Mouse (Mus musculus) embryonic facial prominence, embryonic 15.5 days (tissue): ENCODE measurements around the gene Cst9. TPM values are rescaled to one million over a fixed set of nuclear protein-coding genes. Genes with fewer than 3 reads are reported as not detected.

ENCODE experiments used
- ATAC-seq: fragments of 200-750 bp; cut with Nextera tagmentation; 2 replicates; pipeline ENCODE4 v1.8.0; 2017; ENCODE audit warnings: low read depth, moderate TSS enrichment; ENCODE audit not compliant: insufficient number of reproducible peaks, low FRiP score, low TSS enrichment
- H3K27ac ChIP-seq: fragments of 300-500 bp; sonication (generic); replicated peaks from 2 replicates; pipeline ENCODE4 v1.5.1; 2015; ENCODE audit warnings: mild to moderate bottlenecking, inconsistent platforms
- H3K27me3 ChIP-seq: fragments of 300-500 bp; sonication (generic); 2 replicates; pipeline ENCODE4 v1.6.1; 2015; ENCODE audit warnings: inconsistent platforms
- H3K36me3 ChIP-seq: fragments of 300-500 bp; sonication (generic); 2 replicates; pipeline ENCODE4 v1.6.1; 2015; ENCODE audit warnings: mild to moderate bottlenecking, inconsistent platforms
- H3K4me1 ChIP-seq: fragments of 300-500 bp; sonication (generic); 2 replicates; pipeline ENCODE4 v1.6.1; 2015; ENCODE audit warnings: inconsistent platforms
- H3K4me2 ChIP-seq: fragments of 300-500 bp; sonication (generic); replicated peaks from 2 replicates; pipeline ENCODE4 v1.6.1; 2015; ENCODE audit warnings: mild to moderate bottlenecking, inconsistent platforms
- H3K4me3 ChIP-seq: fragments of 300-500 bp; sonication (generic); replicated peaks from 2 replicates; pipeline ENCODE4 v1.5.1; 2015; ENCODE audit warnings: mild to moderate bottlenecking, inconsistent platforms
- H3K9ac ChIP-seq: fragments of 300-500 bp; sonication (generic); 2 replicates; pipeline ENCODE4 v1.6.1; 2015; ENCODE audit warnings: inconsistent platforms
- H3K9me3 ChIP-seq: fragments of 300-500 bp; sonication (generic); replicated peaks from 2 replicates; pipeline ENCODE4 v1.6.1; 2016; ENCODE audit warnings: inconsistent platforms
- WGBS: fragments of 180-500 bp; shearing (Covaris S2); methylation state at CpG from one replicate; pipeline ENCODE4 v1.1.7; 2015; 5-methylcytosine and 5-hydroxymethylcytosine counted together
- polyA plus RNA-seq: library from polyadenylated mRNA; unstranded; fragments of >200 nt; fragmentation: Nextera tagmentation; extraction: Ambion mirVana; gene quantifications from 2 replicates; pipeline ENCODE4 v1.2.1, GENCODE M21; 2015

Gene Cst9
- polyA plus RNA-seq: not detected in 2 replicates

DNA sequence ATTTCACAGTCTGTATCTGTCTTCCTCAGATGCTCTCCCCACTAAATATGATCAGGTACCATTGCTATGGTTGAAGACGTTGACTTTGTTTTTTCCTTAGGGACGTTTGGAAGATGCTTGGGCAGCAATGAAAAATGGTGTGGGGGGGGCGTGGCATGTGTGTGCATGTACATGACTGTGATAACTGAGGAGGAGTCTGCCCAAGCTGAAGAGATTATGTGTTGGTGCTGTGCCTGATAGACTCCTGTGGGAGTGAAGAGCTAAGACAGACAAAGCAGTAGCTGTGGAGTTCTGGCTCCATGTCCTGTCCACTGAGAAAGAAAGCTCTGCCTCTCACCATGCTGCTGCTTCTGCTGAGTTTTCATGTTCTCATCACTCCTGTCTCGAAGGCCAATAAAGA lies at the start of gene Cst9:
Gene Cst9, plus strand, starts transcription at position 236 of the 400 bp plus-strand sequence.
- Histone ChIP-seq H3K27me3 (no peaks in the 10 kb centered on the region), H3K4me2 (no peak within 1 kb of the TSS), H3K9me3 (no peaks in the 10 kb centered on the region), H3K4me3 (no peak within 1 kb of the TSS), H3K9ac (no peak within 1 kb of the TSS), H3K27ac (no peak within 1 kb of the TSS), H3K4me1 (no peaks in the 10 kb centered on the region), H3K36me3 (no peaks in the 10 kb centered on the region)
- ATAC-seq: no peak
- 65% methylated on average over 4 of the region's 4 CpGs for WGBS

GRCm38 (mm10) chr2:148789142-148789541 lies 45.8 kb upstream of the Cst9 start, which contains the start of gene Cst12:
TSS of gene Cst12 (plus strand) at chr2:148789361.
- H3K36me3 ChIP-seq: no peaks in the 10 kb centered on the region
- no peak within 1 kb of the TSS for H3K4me2 ChIP-seq
- no peak within 1 kb of the TSS for H3K4me3 ChIP-seq
- no peaks in the 10 kb centered on the region for H3K27me3 ChIP-seq
- no peaks in the 10 kb centered on the region for H3K4me1 ChIP-seq
- H3K27ac ChIP-seq: no peak within 1 kb of the TSS
- no peaks in the 10 kb centered on the region for H3K9me3 ChIP-seq
- H3K9ac ChIP-seq: no peak within 1 kb of the TSS
- ATAC-seq: no peak
- WGBS: 93% methylated on average over 6 of the region's 6 CpGs

- Histone ChIP-seq H3K9me3 (no peaks in the 10 kb centered on the region), H3K36me3 (no peaks in the 10 kb centered on the region), H3K4me1 (no peaks in the 10 kb centered on the region), H3K9ac (no peak within 1 kb of the TSS), H3K27ac (no peak within 1 kb of the TSS), H3K27me3 (no peaks in the 10 kb centered on the region), H3K4me2 (no peak within 1 kb of the TSS), H3K4me3 (no peak within 1 kb of the TSS)
- WGBS: 86% methylated on average over 1 of the region's 1 CpGs
- ATAC-seq: no peak
These were observed 36.5 kb upstream of the Cst9 start, which contains the start of gene Cst8 for GRCm38 (mm10) chr2:148798485-148798884. TSS of gene Cst8 (plus strand) at chr2:148798785.

GRCm38 (mm10) chr2:148801491-148801921 lies 33.4 kb upstream of the Cst9 start:
- ATAC-seq: 0 out of 2 replicates have a peak, but pooled peaks have one; percentile 24
- 54% methylated on average over 3 of the region's 3 CpGs for whole genome bisulfite sequencing
- no peak overlapping the region for H3K4me3 ChIP-seq

GRCm38 (mm10) chr2:148806696-148807095 lies 28.3 kb upstream of the Cst9 start:
- H3K36me3 ChIP-seq: no peaks in the 10 kb centered on the region
- H3K4me3 ChIP-seq: no peak overlapping the region
- no peak overlapping the region for H3K4me2 ChIP-seq
- H3K27ac ChIP-seq: no peak overlapping the region
- H3K9me3 ChIP-seq: no peaks in the 10 kb centered on the region
- H3K27me3 ChIP-seq: no peaks in the 10 kb centered on the region
- whole genome bisulfite sequencing: 73% methylated on average over 6 of the region's 6 CpGs
- no peak overlapping the region for H3K9ac ChIP-seq
- no peak for ATAC-seq
- H3K4me1 ChIP-seq: no peaks in the 10 kb centered on the region

More at GRCm38 (mm10) chr2:148801491-148801921, 33.4 kb upstream of the Cst9 start:
- Histone ChIP-seq H3K36me3 (no peaks in the 10 kb centered on the region), H3K27me3 (no peaks in the 10 kb centered on the region), H3K27ac (no peak overlapping the region), H3K4me1 (no peaks in the 10 kb centered on the region), H3K9me3 (no peaks in the 10 kb centered on the region), H3K4me2 (no peak overlapping the region), H3K9ac (no peak overlapping the region)

GRCm38 (mm10) chr2:148819909-148820308 lies 15.0 kb upstream of the Cst9 start, which contains the start of gene Cst13:
TSS of gene Cst13 (plus strand) at chr2:148820081.
- no peak within 1 kb of the TSS for H3K27ac ChIP-seq
- no peaks in the 10 kb centered on the region for H3K4me1 ChIP-seq
- H3K4me2 ChIP-seq: no peak within 1 kb of the TSS
- H3K9ac ChIP-seq: no peak within 1 kb of the TSS
- H3K4me3 ChIP-seq: no peak within 1 kb of the TSS
- H3K27me3 ChIP-seq: no peaks in the 10 kb centered on the region
- H3K9me3 ChIP-seq: no peaks in the 10 kb centered on the region
- ATAC-seq: no peak
- no peaks in the 10 kb centered on the region for H3K36me3 ChIP-seq

GRCm38 (mm10) chr2:148825986-148826385 lies 9.0 kb upstream of the Cst9 start:
- Histone ChIP-seq H3K4me3 (no peak overlapping the region), H3K9ac (no peak overlapping the region), H3K36me3 (no peaks in the 10 kb centered on the region), H3K4me2 (no peak overlapping the region), H3K9me3 (no peaks in the 10 kb centered on the region), H3K4me1 (no peaks in the 10 kb centered on the region), H3K27me3 (no peaks in the 10 kb centered on the region), H3K27ac (no peak overlapping the region)
- ATAC-seq: no peak
- 42% methylated on average over 1 of the region's 1 CpGs for WGBS

GRCm38 (mm10) chr2:148838075-148838777 lies 3.3 kb downstream of the Cst9 start:
- no peak overlapping the region for H3K4me3 ChIP-seq
- H3K4me2 ChIP-seq: no peak overlapping the region
- no peaks in the 10 kb centered on the region for H3K27me3 ChIP-seq
- no peak overlapping the region for H3K27ac ChIP-seq
- no peaks in the 10 kb centered on the region for H3K36me3 ChIP-seq
- no peak overlapping the region for H3K9ac ChIP-seq
- no peaks in the 10 kb centered on the region for H3K9me3 ChIP-seq
- 84% methylated on average over 5 of the region's 5 CpGs for WGBS
- no peak for ATAC-seq
- H3K4me1 ChIP-seq: no peaks in the 10 kb centered on the region

DNA sequence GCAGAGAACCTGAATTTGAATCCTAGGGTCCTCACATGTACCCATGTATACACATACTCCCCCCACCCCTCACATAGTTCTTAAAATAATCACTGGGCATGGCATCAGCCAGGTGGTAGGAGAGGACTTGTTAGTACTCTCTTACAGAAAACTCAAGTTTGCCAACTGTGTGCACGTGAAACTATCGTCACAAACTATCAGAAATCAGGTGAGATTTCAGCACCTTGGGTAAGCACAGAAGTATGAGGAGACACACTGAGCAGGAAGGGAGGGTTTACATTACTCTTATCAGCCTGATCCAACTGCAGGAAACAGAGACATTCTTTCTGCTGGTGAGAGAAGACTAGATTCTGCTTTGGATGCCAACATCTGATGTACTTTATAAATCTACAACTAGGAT lies 4.3 kb downstream of the Cst9 start:
- WGBS: 95% methylated on average over 2 of the region's 2 CpGs
- Histone ChIP-seq H3K4me3 (no peak overlapping the region), H3K9me3 (no peaks in the 10 kb centered on the region), H3K4me1 (no peaks in the 10 kb centered on the region), H3K36me3 (no peaks in the 10 kb centered on the region), H3K27ac (no peak overlapping the region), H3K9ac (no peak overlapping the region), H3K27me3 (no peaks in the 10 kb centered on the region), H3K4me2 (no peak overlapping the region)
- no peak for ATAC-seq

DNA sequence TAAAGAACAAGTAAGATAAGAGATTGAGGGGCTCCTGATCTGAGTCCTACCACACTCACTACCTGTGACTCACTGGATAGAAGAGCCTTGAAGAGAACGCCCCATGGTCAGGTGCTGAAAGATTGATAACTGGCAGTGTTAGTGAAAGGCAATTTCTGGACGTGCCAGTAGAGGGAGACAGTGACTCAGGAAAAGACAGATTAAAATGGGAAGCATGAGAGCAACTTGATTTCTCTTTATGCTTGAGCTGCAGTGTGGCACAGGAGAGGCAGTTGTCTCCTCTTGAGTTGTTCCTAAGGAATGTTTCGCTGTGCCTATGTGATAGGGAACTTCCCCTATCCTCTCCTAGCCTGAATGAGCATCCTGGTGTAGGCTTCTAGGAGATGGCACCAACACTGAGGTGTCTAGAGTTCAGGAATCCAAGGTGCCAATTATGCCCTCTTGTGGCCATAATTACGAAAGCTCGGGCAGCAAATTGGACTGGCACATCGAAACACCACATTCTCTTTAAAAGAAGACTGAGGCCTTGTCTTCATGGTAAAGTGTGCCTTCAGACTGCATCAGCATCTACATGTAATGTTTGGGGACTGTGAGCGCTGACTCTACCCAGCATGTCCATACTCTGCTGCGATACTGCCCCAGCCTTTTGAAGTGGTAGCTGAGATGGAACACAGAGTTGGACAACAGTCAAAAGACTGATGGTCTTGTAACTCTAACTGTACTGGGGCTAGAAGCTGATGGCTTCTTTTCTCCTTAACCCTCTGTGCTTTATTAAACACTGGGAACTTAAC lies 16.4 kb downstream of the Cst9 start:
- H3K9ac ChIP-seq: no peak overlapping the region
- H3K4me2 ChIP-seq: no peak overlapping the region
- ATAC-seq: peak; percentile 24; the same call in 1 of the 2 replicates
- no peaks in the 10 kb centered on the region for H3K36me3 ChIP-seq
- H3K27me3 ChIP-seq: no peaks in the 10 kb centered on the region
- no peaks in the 10 kb centered on the region for H3K4me1 ChIP-seq
- WGBS: 42% methylated on average over 8 of the region's 8 CpGs
- no peak overlapping the region for H3K4me3 ChIP-seq
- no peaks in the 10 kb centered on the region for H3K9me3 ChIP-seq
- no peak overlapping the region for H3K27ac ChIP-seq

DNA sequence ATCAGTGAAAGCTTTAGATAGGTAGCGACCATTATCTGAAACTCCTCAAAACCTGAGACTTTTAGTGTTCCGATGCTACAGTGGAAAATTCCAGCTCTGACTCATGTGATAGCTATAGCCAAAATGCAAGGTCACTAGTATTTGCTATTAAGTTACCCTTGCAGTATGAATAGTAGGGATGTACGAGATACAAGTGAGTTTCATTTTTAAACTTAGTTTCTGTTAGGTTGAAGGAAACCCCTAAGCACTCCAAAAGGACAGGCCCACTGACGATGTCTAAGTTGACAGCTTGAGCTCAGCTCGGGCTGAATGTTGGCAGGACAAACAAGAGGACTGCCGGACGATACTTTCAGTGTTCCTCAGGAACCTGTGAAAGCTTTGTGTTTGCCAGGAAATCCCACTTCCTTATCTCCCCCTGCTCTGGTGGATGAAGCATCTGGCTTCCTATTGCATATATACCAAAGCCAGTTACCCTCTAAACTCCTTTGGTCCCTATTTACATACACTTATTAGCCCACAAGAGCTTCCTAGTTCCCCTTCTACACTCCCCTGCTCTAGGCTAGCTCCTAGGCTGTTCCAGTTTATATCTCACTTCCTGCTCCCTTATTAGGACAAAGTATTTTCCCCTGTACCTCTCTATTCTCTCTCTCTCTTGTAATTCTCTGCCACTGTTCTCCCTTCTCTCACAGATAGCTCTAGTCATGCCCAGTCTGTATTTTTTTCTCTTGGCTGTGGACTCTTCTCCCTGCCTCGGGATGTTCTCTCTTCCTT lies 21.9 kb downstream of the Cst9 start:
- Histone ChIP-seq H3K27me3 (no peaks in the 10 kb centered on the region), H3K9me3 (no peaks in the 10 kb centered on the region), H3K4me3 (no peak overlapping the region), H3K9ac (no peak overlapping the region), H3K36me3 (no peaks in the 10 kb centered on the region), H3K27ac (no peak overlapping the region), H3K4me1 (no peaks in the 10 kb centered on the region), H3K4me2 (no peak overlapping the region)
- WGBS: 68% methylated on average over 8 of the region's 8 CpGs
- ATAC-seq: no peak
